Mouse (Mus musculus): ENCODE measurements around the gene Bicd2.

Gene Bicd2

GRCm38 (mm10) chr13:49341012-49341830 is at the start of gene Bicd2:
TSS of gene Bicd2 (plus strand) at chr13:49341585.
- under 1% methylated on average over 74 of the region's 74 CpGs for WGBS

DNA sequence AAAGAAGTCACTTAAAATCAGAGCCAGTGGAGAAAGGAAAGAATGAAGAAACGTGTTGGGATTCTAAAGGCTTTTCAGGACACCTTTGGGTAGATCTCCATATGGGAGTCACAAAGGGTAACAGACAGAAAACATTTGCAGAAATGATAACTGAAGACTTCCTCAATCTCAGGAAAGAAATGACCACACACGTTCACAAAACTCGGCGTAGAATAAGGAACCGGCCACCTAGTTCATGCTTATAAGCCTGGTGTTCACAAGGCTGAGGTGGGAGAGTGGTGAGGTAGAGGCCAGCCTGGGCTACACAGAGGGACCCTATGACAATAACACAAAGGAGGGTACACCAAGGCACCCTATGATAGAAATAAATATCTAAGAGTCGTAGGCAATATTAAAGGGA is 49.4 kb upstream of the Bicd2 start:
- WGBS: 91% methylated on average over 6 of the region's 6 CpGs

GRCm38 (mm10) chr13:49294108-49294507 is 47.3 kb upstream of the Bicd2 start:
- WGBS: 86% methylated on average over 9 of the region's 9 CpGs

GRCm38 (mm10) chr13:49296270-49296669 is 45.1 kb upstream of the Bicd2 start:
- 83% methylated on average over 7 of the region's 7 CpGs for WGBS

DNA sequence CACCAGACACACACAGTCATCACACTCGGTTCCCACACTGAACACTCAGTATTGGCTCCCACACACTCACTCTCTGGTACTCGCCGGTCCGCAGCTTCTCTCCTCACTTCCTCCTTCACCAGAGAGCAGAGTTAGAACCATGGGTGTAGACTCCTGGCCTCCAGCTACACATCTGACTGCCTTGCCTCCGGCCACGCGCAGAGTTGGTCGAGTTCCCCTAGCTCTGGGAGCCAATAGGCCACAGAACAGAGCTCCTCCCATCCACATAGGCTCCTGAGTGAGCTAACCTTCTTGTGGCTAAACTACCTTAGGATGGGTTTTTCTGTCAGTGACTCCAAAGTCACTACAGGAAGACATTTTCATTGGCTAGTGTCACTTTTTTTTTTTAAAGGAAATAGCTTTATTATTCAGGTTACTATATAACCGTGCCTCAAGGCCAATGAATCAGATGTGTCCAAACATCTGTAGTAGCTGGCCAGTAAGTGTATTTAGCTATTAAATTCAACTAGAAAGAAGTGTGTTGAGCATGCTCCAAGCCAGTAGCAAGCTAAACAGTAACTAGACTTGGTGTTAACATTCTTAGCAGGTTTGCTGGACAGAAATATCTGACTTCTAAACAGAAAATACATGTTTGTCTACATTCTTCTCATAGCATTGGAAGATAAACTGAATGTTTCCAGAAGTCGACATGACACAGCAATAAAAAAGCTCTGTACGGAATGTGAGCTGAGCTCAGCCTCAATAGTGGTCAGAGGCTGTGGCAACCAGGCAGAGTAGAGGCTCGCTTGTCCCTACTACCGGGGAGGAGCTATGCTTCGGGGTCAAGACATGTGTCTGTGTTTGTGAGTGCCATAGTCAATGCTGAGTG is 42.6 kb upstream of the Bicd2 start:
- WGBS: 80% methylated on average over 14 of the region's 14 CpGs

- WGBS: 71% methylated on average over 1 of the region's 1 CpGs
Observed at GRCm38 (mm10) chr13:49300771-49301170, 40.6 kb upstream of the Bicd2 start.

- 70% methylated on average over 7 of the region's 7 CpGs for WGBS
Observed at GRCm38 (mm10) chr13:49306771-49307310, 34.5 kb upstream of the Bicd2 start.

DNA sequence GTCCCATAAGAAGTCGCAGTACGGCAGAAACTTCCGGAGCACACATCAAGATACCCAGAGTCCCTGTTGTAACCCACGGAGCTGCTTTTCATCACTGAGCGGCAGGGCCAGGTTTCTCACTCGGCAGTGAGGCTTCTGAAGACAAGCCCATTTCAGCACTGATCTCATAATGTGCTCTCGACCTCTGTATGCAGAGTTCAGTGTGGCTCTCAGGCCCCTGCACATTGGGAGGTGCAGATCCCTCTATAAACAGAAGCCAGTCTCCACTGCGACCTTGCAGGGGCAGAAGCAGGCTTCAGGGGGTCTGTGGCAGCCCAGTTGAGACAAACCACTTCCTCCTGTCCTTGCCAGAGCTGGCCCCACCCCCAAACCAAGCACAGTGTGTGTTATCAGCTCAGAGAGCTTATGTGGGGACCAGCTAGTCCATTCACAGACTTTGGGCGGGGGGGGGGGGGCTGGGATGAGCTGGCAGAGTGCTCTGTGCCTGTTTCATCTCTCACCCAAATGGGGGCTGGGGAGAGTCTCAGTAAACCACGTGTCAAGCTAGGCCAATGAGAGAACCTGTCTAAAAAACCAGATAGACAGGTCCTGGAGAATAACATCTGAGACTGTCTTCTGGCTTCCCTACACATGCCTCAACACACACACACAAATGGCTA is 33.9 kb upstream of the Bicd2 start:
- 43% methylated on average over 10 of the region's 10 CpGs for WGBS

- WGBS: 93% methylated on average over 4 of the region's 4 CpGs
Observed at GRCm38 (mm10) chr13:49308206-49308605, 33.2 kb upstream of the Bicd2 start.

- WGBS: 79% methylated on average over 16 of the region's 16 CpGs
Observed at GRCm38 (mm10) chr13:49308861-49309403, 32.5 kb upstream of the Bicd2 start.

DNA sequence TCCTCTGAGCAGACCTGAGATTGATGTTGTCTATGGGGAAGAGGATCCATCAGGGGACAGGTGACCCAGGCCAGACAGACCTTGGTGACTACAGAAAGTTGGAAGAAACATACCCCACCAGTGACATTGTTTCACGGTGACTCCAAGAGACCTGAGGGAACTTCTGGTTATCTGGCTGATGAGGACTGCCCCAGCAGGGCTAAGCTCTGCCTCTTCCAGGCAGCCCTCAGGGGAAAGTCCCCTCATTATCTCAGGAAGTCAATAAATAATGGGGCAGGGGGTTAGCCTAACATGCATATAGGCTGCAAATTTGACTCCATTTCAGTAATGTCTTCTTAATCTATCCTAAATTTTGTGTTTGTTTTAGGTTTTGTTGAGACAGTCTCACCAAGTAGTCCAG is 31.9 kb upstream of the Bicd2 start:
- 95% methylated on average over 1 of the region's 1 CpGs for WGBS

DNA sequence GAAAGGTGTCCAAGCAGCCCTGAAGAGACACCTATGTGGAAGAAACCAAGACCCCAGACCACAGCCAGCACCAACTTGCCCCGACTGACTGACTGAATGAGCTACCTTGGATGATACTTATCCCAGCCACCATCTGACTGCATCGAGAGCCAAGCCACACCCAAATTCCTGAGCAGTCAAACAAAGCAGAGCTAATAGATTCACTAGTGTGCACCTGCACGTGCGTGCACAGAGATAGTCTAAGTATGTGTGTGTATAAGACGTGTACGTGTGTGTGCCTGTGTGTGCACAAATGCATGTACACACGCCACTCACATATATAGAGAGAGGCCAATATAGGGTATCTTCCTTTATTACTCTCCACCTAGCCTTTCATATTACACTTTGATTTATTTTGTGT is 29.7 kb upstream of the Bicd2 start:
- WGBS: 89% methylated on average over 7 of the region's 7 CpGs

- 49% methylated on average over 9 of the region's 9 CpGs for WGBS
Observed at GRCm38 (mm10) chr13:49316386-49317162, 24.8 kb upstream of the Bicd2 start.

DNA sequence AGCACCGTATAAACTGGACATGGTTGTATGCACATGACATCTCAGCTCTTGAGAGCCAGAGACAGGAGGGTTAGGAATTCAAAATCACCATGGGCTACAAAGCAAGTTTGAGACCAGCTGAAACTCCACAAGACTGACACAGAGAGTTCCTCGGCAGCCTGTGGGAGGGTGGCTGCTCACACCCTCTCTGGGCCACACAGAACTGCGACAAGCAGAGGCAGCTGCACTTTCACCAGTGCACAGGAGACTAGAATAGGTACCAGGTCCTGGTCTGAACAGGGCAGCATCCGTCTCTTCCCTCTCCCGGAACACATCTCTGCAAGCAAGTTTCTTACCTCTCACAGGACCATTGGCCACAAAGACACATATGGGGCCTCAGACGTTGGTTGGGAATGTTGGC is 23.9 kb upstream of the Bicd2 start:
- WGBS: 70% methylated on average over 6 of the region's 6 CpGs

DNA sequence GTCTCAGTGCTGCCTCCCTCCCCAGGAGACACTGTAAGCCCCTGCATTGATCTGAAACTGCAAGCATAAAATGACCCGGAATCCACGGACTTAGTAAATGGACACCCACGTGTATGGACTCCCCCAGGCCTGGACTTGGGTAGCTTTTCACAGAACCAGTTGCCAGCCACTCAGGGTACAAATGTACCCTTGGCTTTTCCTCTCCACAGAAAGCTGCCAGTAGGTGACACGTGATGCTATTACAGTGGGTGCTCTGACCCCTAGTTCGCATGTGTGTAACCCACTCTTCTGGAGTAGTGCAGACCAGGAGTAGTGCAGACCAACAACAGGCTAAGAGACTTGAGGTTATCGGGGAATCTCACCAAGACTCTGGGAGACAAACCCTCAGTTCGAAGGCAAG is 23.5 kb upstream of the Bicd2 start:
- 74% methylated on average over 7 of the region's 7 CpGs for WGBS

GRCm38 (mm10) chr13:49320040-49320439 is 21.3 kb upstream of the Bicd2 start, which contains the start of gene Fgd3:
TSS of gene Fgd3 (minus strand) at chr13:49320311.
- WGBS: 3% methylated on average over 10 of the region's 10 CpGs

- 65% methylated on average over 1 of the region's 1 CpGs for WGBS
Observed at GRCm38 (mm10) chr13:49320514-49320913, 20.9 kb upstream of the Bicd2 start.

GRCm38 (mm10) chr13:49321452-49321851 is 19.9 kb upstream of the Bicd2 start:
- WGBS: 52% methylated on average over 3 of the region's 3 CpGs

GRCm38 (mm10) chr13:49322169-49322568 is 19.2 kb upstream of the Bicd2 start:
- WGBS: 42% methylated on average over 5 of the region's 5 CpGs

DNA sequence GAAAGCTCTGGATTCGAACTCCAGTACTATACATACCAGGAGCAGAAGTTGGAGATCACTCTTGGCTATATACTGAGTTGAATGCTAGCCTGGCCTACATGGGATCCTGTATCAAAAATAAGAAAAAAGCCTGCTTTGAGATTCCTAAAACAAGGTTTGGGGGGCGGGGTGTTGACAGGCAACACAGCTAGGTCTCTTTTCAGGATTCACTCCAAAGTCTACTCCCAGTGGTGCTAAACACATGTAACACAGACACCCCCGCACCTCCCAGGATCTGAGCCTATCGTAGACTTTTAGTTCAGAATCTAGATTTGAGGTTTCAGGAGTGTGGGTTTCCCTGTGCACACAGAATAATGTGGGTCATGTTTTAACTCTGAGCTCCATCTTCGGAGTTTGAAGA is 18.6 kb upstream of the Bicd2 start:
- WGBS: 55% methylated on average over 5 of the region's 5 CpGs

- WGBS: 91% methylated on average over 5 of the region's 5 CpGs
Observed at GRCm38 (mm10) chr13:49324871-49325270, 16.5 kb upstream of the Bicd2 start.

Data from cerebral cortex, adult 2 months (tissue).